Mouse (Mus musculus) liver, embryonic 14.5 days (tissue): Measurements from ENCODE around the gene Eno2.

Source experiments
- CTCF ChIP-seq: IDR thresholded peaks from 2 replicates; pipeline ENCODE4 v1.5.1; 2016; ENCODE audit warnings: antibody characterized with exemption, low read depth, control low read depth
- EP300 ChIP-seq: IDR thresholded peaks from 2 replicates; pipeline ENCODE4 v1.6.1; 2016; ENCODE audit warnings: antibody characterized with exemption, low read depth

DNA sequence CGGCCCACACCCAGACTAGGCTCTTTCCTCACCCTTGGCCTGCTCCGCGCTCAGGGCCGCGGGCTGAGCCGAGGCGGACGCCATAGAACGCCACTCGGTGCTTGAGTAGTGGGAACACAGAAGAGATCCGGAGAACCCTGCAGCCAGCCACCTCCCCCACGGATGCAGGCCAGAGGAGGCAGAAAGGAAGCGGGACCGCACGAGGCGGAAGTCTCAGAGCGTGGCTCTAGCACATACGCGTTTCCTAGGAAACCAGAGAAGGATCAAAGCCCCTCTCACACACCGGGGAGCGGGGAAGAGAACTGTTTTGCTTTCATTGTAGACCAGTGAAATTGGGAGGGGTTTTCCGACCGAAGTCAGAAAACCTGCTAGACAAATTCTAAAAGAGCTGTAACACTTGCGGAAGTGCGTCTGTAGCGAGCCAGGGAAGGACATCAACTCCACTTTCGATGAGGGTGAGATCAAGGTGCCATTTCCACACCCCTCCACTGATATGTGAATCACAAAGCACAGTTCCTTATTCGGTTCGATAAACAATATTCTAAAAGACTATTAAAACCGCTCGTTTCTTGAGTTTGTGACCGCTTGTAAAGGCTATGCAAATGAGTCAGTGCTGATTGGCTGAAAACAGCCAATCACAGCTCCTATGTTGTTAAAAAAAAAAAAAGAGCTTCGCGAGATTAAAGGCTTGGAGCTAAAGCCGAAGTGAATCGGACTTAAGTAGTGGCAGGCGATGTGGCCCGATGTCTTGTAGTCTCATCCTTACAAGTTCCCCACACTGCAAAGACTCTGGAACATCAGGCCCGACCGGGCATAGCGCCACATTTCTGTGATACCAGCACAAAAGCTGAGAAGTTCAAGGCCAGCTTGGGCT lies 28.3 kb downstream of the Eno2 start, which contains the start of gene Grcc10:
- TF ChIP-seq CTCF = no peak
- peak; percentile 67 for TF ChIP-seq EP300
